Mouse (Mus musculus) thymus, postnatal 14 days (tissue): ENCODE measurements around the gene 1700025G04Rik.

ENCODE experiments used
- DNase-seq: peaks from one replicate; pipeline ENCODE4 v3.0.0; 2021

Gene 1700025G04Rik

GRCm38 (mm10) chr1:152090018-152090553 is at the start of gene 1700025G04Rik:
1700025G04Rik (minus strand) TSS chr1:152090125.
- peak; percentile 89 for DNase-seq

- DNase-seq, result no peak
These were observed 49.6 kb upstream of the 1700025G04Rik start for GRCm38 (mm10) chr1:152139496-152139895.

- DNase-seq, result no peak
These were observed 40.3 kb upstream of the 1700025G04Rik start for GRCm38 (mm10) chr1:152130029-152130727.

DNA sequence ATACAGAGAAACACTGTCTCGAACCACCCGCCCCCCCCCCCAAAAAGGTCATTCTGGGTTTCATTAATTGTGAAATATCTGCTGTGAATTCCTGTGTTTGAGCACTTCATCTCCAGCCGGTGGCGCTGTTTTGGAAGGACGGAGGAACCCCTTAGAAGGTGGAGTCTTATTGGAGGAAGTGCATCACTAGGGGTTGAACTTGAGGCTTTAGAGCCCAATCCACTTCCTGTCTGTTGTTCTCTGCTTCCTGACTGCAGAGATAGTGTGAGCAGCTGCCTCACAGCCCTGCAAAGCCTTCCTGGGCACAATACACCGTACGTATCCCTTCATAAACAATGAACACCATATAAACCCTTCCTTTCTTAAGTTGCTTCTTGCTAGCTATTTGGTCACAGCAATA is 35.5 kb upstream of the 1700025G04Rik start:
- no peak for DNase-seq

DNA sequence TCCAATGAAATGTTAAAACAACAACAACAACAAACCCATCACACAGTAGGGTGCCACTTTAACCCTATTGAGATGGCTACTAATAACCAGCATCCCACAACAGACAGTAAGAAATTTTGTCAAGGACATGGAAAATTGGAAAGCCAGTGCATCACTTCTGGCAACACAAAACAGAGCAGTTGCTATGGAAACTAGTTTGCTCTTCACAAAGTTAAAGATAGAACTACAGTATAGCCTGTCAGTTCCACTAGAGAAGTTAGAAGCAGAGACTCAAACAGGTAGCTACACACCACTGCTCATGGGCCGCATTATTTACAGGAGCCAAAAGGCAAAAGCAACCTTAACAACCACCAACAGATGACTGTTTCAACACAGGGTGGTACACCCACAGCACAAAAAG is 20.2 kb upstream of the 1700025G04Rik start:
- no peak for DNase-seq

GRCm38 (mm10) chr1:152106136-152106535 is 16.2 kb upstream of the 1700025G04Rik start:
- DNase-seq, result no peak

- no peak for DNase-seq
These were observed 15.3 kb upstream of the 1700025G04Rik start for GRCm38 (mm10) chr1:152105246-152105645.

GRCm38 (mm10) chr1:152101746-152102145 is 11.8 kb upstream of the 1700025G04Rik start:
- DNase-seq, result no peak

DNA sequence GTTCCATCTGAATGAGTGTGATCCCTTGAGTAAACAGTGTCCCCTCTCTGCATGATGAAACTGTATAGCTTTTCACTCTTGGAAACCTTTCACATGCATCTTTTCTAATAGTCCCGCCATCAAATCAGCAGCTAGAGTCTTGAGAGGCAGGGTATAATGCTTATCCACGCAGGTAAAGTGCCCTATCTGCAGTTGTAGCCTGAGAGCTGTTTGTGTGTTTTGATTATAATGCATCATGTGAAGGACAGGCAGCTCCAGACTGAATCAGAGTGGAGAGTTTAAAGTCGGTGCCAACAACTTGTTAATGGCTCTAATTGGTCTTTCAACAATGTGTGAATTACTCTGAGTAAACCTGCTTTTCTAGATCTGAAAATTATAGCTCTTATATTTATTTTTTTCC is 6.1 kb upstream of the 1700025G04Rik start:
- no peak for DNase-seq

- peak; percentile 44 for DNase-seq
These were observed 930 bp upstream of the 1700025G04Rik start for GRCm38 (mm10) chr1:152090564-152091545.

DNA sequence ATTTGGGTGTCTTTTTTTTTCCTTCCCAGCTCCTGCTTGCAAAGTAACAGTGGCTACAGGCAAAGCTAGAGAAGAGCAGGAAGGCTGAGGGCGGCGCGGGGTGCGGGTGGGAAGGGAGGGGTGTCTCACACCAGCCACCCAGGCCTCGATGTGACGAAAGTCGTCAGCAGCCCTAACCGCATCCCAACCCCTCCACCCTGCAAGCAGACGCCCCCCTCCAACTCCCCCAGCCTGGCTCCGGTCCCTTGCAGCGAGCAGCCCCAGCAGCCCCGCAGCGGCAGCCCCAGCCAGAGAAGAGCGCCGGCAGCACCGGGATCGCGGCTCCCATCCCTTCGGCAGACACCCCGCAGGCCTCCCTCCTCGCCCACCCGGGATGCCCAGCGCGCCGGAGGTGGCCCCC is 399 bp downstream of the 1700025G04Rik start:
- peak; percentile 68 for DNase-seq

GRCm38 (mm10) chr1:152088791-152089401 is 1.0 kb downstream of the 1700025G04Rik start:
- DNase-seq, result peak; percentile 42

DNA sequence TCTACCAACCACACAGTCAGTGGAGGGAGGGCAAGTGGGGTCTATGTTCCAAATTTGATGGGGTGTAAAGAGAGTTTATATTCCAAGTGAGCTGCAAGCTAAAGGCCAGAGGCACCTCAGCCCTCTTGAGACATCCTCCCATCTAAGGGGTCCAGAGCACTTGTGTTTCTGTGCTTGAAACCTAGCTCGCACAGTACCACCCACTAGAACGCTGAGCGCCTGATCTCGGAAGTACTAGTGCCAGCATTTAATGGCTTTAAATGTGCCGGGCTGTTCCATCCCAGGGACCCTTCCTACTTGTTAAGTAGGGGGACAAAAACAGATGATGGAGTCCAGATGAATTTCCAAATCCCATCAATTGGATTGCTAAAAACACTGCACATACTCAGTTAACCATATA is 1.9 kb downstream of the 1700025G04Rik start:
- no peak for DNase-seq

DNA sequence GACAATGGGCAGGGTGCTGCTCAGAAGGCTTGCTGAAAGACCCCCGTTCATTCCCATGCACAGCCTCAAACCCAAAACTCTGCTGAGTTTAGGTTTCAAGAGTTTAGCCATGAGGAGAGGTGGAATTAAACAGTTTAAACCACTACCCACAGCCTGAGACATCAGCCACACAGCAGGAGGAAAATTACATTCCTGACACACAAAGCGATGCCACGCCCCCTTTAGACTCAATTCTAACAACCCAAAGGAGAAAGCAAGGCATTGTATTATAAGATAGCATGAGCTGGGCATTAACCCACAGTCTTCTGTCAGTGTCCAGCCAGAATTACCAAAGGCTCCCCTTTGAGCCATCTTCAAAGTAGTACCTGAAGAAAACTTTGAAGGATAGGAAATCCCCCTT is 3.0 kb downstream of the 1700025G04Rik start:
- no peak for DNase-seq

- DNase-seq, result no peak
These were observed 4.4 kb downstream of the 1700025G04Rik start for GRCm38 (mm10) chr1:152085561-152085960.

- peak; percentile 80 for DNase-seq
These were observed 5.1 kb downstream of the 1700025G04Rik start for GRCm38 (mm10) chr1:152084638-152085345.

DNA sequence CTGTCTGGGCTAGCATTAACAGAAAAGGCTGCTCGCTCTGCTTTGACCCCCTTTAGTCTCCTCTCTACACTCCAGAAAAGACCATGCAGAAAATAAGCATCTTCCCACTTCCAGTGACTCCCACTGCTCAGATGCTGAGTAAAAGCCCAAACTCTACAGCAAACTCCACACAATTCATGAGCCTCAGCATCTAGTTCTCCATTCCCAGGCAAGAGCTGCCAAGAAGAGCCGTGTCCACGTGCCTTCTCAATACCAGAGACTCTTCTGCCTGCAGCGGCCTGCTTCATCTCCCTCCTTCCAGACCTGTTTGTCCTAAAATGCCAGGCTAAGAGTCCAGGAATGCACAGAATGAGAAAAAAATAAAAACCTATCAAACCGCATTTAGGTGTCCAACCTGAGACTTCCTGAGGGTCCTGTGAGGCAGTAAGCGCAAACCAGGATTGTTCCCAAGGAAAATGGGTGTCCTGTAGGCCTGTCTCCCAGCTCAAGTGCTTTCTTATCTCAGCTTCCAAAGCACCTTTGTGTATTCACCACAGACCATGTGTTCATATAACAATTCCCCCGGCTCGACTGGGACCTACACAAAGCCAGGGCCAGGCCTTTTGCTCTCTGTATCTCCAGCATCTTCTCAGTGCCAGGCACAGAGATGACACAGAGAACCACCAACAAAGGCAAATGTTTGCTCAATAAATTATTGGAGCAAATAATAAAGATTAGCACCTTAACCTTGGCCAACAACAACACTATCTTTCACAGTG is 7.8 kb downstream of the 1700025G04Rik start:
- no peak for DNase-seq

DNA sequence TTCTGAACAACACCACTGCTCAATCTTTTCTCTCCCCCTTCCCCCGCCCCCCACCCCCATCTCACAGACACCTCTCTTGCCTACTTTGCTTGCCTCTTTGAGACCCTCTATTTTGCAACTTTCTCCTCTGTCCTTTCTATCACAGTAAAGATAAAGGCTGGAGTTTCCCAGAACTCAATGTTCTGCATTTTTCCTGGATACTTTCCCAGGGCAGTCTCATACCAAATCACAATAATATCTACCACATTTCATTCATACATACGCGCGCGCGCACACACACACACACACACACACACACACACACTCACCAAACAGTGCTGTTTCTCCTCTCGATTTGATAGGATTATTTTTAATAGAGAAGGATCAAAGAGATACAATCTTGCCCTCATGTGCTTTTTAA is 8.8 kb downstream of the 1700025G04Rik start:
- no peak for DNase-seq

- no peak for DNase-seq
These were observed 9.7 kb downstream of the 1700025G04Rik start for GRCm38 (mm10) chr1:152080244-152080643.

GRCm38 (mm10) chr1:152077171-152077715 is 12.7 kb downstream of the 1700025G04Rik start:
- no peak for DNase-seq

GRCm38 (mm10) chr1:152076222-152076845 is 13.6 kb downstream of the 1700025G04Rik start:
- DNase-seq, result no peak
